Mouse (Mus musculus) small intestine, adult 2 months (tissue): Measurements from ENCODE around the gene Sstr2. TPM values are rescaled to one million over a fixed set of nuclear protein-coding genes. Genes with fewer than 3 reads are reported as not detected.

Experiments
- H3K27ac ChIP-seq: fragments of 200-500 bp; 2 replicates; pipeline ENCODE4 v1.5.1; 2012; ENCODE audit warnings: low read depth, low read length, control low read depth, inconsistent platforms; ENCODE audit not compliant: insufficient read depth
- H3K27me3 ChIP-seq: fragments of 200-500 bp; 2 replicates; pipeline ENCODE4 v1.6.1; 2012; ENCODE audit warnings: mild to moderate bottlenecking, moderate library complexity, low read length, inconsistent platforms; ENCODE audit not compliant: control insufficient read depth, insufficient read depth
- H3K36me3 ChIP-seq: fragments of 200-500 bp; 2 replicates; pipeline ENCODE4 v1.6.1; 2012; ENCODE audit warnings: mild to moderate bottlenecking, low read length, control low read depth, inconsistent platforms; ENCODE audit not compliant: control insufficient read depth, insufficient read depth
- H3K4me1 ChIP-seq: fragments of 200-500 bp; 2 replicates; pipeline ENCODE4 v1.6.1; 2012; ENCODE audit warnings: low read length, inconsistent platforms, mixed read lengths; ENCODE audit not compliant: control insufficient read depth, insufficient read depth, insufficient read length
- H3K4me3 ChIP-seq: fragments of 200-500 bp; 2 replicates; pipeline ENCODE4 v1.5.1; 2012; ENCODE audit warnings: low read depth, mild to moderate bottlenecking, control low read depth, inconsistent platforms, low read length, moderate library complexity
- CTCF ChIP-seq: fragments of 200-500 bp; IDR thresholded peaks from 2 replicates; pipeline ENCODE4 v1.5.1; 2012; ENCODE audit warnings: low read depth, mild to moderate bottlenecking, control low read depth, inconsistent platforms, low read length, moderate library complexity, mixed read lengths; ENCODE audit not compliant: insufficient replicate concordance, insufficient read length; ENCODE audit errors: extremely low read depth
- POLR2A ChIP-seq: fragments of 200-500 bp; IDR thresholded peaks from 2 replicates; pipeline ENCODE4 v1.6.1; 2012; ENCODE audit warnings: low read depth, mild to moderate bottlenecking, control low read depth, inconsistent platforms, low read length, moderate library complexity
- WGBS: fragments of 180-500 bp; shearing (Covaris S2); methylation state at CpG from one replicate; pipeline ENCODE4 v1.1.7; 2018; 5-methylcytosine and 5-hydroxymethylcytosine counted together
- polyA plus RNA-seq: library from polyadenylated mRNA; depleted of rRNA; stranded (reverse); fragments of >200 nt; gene quantifications from 2 replicates; pipeline ENCODE4 v1.2.3, GENCODE M21; 2012

Sstr2 gene
- polyA plus RNA-seq, 1 experiment = 0.23 TPM

DNA sequence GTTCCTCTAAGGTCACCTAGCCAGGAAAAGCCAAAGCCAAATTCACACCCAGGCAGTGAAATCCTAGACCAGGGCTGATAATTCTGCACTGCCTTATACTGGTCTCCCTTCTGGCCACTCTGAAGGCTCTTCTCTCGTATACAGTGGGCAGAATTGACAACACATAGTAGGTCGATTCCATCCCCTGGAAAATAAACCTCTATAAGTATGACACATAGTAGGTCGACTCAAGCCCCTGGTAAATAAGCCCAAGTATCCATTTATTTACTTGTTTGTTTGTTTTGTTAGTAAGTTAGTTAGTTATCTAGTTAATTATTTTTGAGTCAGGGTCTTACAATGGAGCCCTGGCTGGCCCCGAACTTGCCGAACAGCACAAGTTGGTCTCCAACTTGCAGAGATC lies 24.0 kb upstream of the Sstr2 start:
- 86% methylated on average over 5 of the region's 5 CpGs for whole genome bisulfite sequencing
- Histone ChIP-seq H3K27ac (no peak overlapping the region), H3K4me1 (no peaks in the 10 kb centered on the region), H3K27me3 (no peaks in the 10 kb centered on the region), H3K4me3 (no peak overlapping the region), H3K36me3 (no peaks in the 10 kb centered on the region)
- TF ChIP-seq POLR2A (no peak), CTCF (no peak)

DNA sequence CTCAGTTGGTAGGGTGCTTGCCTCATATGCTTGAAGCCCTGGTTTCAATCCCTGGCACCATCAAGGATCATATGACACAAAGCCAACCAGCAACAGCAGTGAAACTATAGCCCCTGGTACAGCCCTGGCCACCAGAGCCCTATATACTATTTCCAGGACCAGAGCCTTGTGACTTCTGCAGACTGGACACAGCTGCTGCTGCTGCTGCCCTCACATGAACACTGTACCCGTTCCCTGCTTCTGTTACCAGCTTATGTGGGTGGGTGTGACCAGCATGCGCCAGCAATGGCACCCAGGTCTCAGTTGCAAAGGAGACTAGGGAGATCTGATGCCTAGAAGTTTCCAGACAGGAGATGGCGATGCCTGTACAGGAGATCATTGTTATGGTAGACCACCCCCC lies 21.5 kb upstream of the Sstr2 start:
- no peak overlapping the region for H3K4me3 ChIP-seq
- H3K27me3 ChIP-seq = no peaks in the 10 kb centered on the region
- no peaks in the 10 kb centered on the region for H3K4me1 ChIP-seq
- TF ChIP-seq POLR2A = no peak
- no peak for TF ChIP-seq CTCF
- 89% methylated on average over 3 of the region's 3 CpGs for WGBS
- no peaks in the 10 kb centered on the region for H3K36me3 ChIP-seq
- H3K27ac ChIP-seq = no peak overlapping the region

DNA sequence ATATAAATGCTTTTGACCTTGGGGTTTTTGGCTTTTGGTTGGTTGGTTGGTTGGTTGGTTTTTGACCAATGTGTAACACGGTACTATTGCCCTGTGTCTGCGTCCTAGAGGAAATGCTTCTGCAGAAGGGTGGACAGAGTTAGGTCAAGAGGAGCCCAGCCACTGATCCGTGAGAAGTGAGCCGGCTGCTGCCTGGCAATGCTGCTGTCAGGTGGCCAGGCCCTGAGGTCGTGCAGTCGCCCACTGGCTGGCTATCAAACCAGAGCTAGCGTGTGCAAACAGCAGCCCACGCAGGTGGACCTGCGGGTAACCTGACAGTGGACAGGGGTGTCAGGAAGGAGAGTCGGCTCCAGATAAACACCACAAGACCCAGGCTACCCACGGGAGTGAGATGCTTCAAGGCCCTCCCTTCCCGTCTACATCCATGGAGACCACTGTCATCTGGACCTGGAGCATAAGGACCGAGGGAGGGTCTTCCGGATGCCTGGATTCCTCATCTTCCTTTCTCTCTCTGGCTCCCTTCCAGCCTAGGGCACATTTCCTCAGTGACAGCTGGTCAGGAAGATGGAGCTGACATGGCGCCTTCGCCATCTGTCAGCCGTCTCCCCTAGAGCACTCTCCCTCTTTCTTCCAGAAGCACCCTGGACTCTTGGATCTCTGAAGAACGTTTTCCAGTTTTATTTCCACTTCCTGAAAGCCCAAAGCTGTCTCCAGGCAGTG lies 18.5 kb upstream of the Sstr2 start:
- Histone ChIP-seq H3K36me3 (no peaks in the 10 kb centered on the region), H3K27me3 (no peaks in the 10 kb centered on the region), H3K4me1 (no peaks in the 10 kb centered on the region), H3K4me3 (no peak overlapping the region), H3K27ac (no peak overlapping the region)
- WGBS = 85% methylated on average over 18 of the region's 18 CpGs
- TF ChIP-seq POLR2A (no peak), CTCF (no peak)

DNA sequence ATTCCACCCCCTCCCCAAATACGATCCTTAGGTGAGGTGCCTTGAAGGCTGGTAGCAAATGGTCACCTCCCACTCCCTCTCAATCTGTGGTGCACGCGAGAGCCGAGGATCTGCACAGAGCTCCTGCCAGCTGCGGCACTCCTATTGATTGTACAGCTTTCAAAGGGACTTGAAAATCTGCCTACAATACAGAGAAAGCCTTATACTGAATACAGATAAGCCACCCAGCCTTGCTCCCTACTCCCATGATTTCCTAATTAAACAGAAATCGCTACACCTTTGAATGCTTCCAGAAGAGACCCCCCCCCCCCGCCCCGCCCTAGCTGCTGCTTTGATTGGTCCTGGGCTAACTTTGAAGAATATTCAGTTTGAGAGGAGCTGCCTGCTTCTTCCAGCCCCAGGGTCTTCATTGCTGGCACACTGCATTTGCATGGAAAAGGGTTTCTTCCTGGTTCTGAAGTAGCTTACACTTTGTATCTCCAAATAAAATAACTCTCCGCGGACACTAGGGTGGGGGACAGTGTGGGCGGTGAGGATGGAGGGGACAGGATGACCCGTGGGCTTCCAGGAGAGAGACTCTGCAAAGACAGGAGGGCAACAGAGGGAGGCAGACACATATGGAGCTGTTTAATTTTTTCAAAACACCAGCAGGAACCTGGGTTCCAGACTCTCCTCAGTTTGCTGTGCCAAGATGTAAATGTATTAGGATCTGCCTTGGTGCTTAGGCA lies 17.4 kb upstream of the Sstr2 start:
- Histone ChIP-seq H3K36me3 (no peaks in the 10 kb centered on the region), H3K4me3 (no peak overlapping the region), H3K27me3 (no peaks in the 10 kb centered on the region), H3K27ac (no peak overlapping the region), H3K4me1 (no peaks in the 10 kb centered on the region)
- no peak for TF ChIP-seq CTCF
- no peak for TF ChIP-seq POLR2A
- 67% methylated on average over 12 of the region's 12 CpGs for WGBS

DNA sequence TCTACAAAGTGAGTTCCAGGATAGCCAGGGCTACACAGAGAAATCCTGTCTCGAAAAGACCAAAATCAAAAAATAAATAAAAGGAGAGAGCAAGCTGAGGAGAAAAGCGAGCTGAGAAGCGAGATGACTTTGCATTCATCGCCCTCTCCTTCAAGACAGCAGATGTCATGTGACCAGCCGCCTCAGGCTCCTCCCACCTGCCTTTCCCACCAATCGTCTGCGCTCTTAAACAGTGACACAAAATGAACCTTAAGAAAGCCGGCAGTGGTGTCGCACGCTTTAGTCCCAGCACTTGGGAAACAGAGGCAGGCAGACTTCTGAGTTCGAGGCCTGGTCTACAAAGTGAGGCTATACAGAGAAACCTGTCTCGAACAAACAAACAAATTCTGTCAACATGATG lies 11.6 kb upstream of the Sstr2 start:
- TF ChIP-seq CTCF (no peak), POLR2A (no peak)
- no peak overlapping the region for H3K27ac ChIP-seq
- 98% methylated on average over 12 of the region's 12 CpGs for WGBS

DNA sequence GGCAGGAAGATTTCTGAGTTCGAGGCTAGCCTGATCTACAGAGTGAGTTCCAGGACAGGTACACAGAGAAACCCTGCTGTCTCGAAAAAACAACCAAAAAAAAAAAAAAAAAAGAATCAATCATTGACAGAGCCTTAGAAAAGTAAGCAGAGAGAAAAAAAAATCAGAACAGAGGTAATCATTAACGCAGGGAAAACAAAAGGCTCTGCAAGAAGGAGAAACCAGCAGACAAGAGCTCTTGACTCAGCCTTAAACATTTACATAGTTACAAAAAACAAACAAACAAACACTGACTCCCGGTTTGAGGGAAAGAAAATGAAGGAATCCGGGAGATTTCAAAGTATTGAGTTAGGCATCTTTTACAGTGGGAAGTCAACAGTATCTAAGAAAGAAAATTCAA lies 9.6 kb upstream of the Sstr2 start:
- Histone ChIP-seq H3K4me1 (no peaks in the 10 kb centered on the region), H3K27ac (no peak overlapping the region), H3K27me3 (no peaks in the 10 kb centered on the region; the same call in 1 of the 2 replicates), H3K4me3 (no peak overlapping the region), H3K36me3 (no peaks in the 10 kb centered on the region)
- WGBS = 19% methylated on average over 5 of the region's 5 CpGs
- no peak for TF ChIP-seq POLR2A
- no peak for TF ChIP-seq CTCF

More for the DNA sequence above, 11.6 kb upstream of the Sstr2 start:
- Histone ChIP-seq H3K4me3 (no peak overlapping the region), H3K36me3 (no peaks in the 10 kb centered on the region), H3K27me3 (no peaks in the 10 kb centered on the region; the same call in 1 of the 2 replicates), H3K4me1 (no peaks in the 10 kb centered on the region)

DNA sequence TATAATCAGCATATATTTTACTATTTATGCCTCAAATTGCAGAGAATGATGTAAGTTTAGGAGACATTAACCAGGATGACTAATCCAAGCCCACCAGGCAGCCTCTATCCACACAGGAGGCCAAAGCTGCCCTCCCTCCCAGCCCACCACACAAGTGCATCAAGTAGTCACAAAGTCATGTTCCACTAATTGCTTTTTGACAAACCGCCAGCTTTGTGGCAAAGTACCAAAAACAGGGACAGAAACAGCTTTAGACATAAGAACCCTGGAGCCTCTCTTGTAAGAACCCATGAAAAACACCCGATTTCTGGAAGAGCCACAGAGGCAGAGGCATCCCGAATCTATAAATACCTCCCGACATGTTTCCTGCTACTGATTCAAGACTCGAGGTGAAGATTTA lies 8.9 kb upstream of the Sstr2 start:
- no peak overlapping the region for H3K27ac ChIP-seq
- no peaks in the 10 kb centered on the region for H3K4me1 ChIP-seq
- TF ChIP-seq CTCF = no peak
- no peak for TF ChIP-seq POLR2A
- no peaks in the 10 kb centered on the region; the same call in 1 of the 2 replicates for H3K27me3 ChIP-seq
- H3K4me3 ChIP-seq = no peak overlapping the region
- 26% methylated on average over 5 of the region's 5 CpGs for WGBS
- no peaks in the 10 kb centered on the region for H3K36me3 ChIP-seq
